Mouse (Mus musculus) lung, adult 2 months (tissue): ENCODE measurements around the gene Fastkd5.

ENCODE experiments used
- CTCF ChIP-seq: fragments of 200-500 bp; IDR thresholded peaks from 2 replicates; pipeline ENCODE4 v1.5.1; 2011; ENCODE audit warnings: mild to moderate bottlenecking, low read length, control low read depth; ENCODE audit not compliant: insufficient read depth
- POLR2A ChIP-seq: fragments of 200-500 bp; IDR thresholded peaks from 2 replicates; pipeline ENCODE4 v1.6.1; 2011; ENCODE audit warnings: low read depth, mild to moderate bottlenecking, control low read depth, low read length, borderline replicate concordance; ENCODE audit errors: extremely low read depth

- no peak for TF ChIP-seq CTCF
- TF ChIP-seq POLR2A, result no peak
Observed at GRCm38 (mm10) chr2:130568921-130569320, 60.9 kb downstream of the Fastkd5 start.
